Mouse (Mus musculus): Measurements from ENCODE around the gene Mob4. TPM values are rescaled to one million over a fixed set of nuclear protein-coding genes. Genes with fewer than 3 reads are reported as not detected.

Gene Mob4
- polyA plus RNA-seq, 1 experiment from 2014 or later, result 94.4 TPM

DNA sequence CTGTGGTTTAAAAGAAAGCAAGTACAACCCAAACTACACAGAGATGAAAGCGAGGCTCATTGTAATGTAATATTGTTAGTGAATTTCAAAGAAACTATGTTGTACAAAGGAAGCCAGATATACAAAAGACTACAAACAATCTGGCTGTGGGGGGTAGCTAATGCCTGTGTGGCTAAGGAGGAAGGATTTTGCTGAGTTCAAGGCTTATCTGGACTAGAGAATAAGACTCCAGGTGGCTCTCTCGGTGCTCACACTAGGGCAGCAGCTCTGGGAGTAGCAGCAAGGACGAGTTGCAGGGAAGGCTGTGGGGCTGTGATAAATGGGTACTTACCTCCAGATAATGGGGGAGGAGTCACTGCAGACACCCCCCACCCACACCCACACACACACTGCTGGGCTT lies 67.7 kb downstream of the Mob4 start:
- peak overlapping the region; percentile 21 for H3K4me2 ChIP-seq
- no peaks in the 10 kb centered on the region for H3K9me3 ChIP-seq (ENCODE audit: control insufficient read depth, low read length)
- no peak overlapping the region for H3K27ac ChIP-seq (ENCODE audit: low read depth, low read length)
- H3K4me1 ChIP-seq (replicated peaks; ENCODE audit: control insufficient read depth, insufficient read depth, low read length), result peaks cover 14% of the 10 kb centered on the region
- no peak overlapping the region for H3K9ac ChIP-seq (ENCODE audit: low read depth, low read length)
- no peaks in the 10 kb centered on the region for H3K36me3 ChIP-seq (ENCODE audit: control insufficient read depth, insufficient read depth, low read length)
- no peak overlapping the region for H3K4me3 ChIP-seq (ENCODE audit: low read depth, low read length)
- 24% methylated on average over 3 of the region's 3 CpGs for WGBS
- ATAC-seq (replicated peaks; ENCODE audit: low FRiP score), result peak; percentile 97
- no peak for DNase-seq (ENCODE audit: low spot score)
- no peaks in the 10 kb centered on the region for H3K27me3 ChIP-seq (replicated peaks; ENCODE audit: control insufficient read depth, insufficient read depth, low read length)

DNA sequence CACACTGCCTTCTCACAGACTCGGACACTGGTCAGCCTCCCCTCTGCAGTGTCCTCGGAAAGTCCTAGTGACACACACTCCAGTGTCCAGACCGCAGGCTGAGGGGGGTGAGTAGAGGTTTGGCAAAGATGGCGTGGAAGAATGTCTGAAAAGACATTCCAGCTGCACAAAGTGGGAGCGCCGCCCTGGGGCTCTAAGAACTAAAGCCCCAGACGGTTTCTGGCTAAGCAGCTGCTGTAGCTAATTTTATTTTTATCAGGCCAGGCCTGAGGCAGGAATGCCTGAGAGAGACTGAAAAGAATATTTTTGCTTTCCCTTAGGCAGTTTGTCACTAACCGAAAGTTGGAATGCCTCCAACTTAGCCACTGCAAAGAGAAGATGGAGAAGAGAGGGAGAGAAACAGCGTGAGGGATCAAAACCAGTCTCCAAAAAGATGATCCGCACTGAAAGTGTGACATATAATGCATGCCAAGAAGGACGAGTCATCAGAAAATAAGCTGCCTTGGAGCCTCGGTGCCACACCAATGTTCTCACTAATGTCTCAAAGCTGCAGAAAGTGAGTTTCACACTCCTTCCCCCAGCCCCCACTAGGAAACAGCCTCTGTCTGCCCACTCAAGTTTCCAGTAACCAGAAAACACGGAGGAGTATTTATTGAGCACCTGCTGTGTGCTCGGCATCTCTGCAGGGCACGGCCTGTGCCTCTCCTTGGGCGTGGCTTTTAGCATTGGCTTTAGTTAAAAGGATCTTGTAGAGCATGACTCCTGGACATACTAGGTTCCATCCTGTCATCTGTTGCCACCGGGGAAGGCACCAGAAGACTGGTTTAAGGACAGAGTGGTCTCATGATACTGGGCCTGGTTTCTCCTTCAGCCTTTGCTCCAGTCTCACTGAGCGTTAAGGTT lies 71.1 kb downstream of the Mob4 start:
- WGBS, result 81% methylated on average over 18 of the region's 18 CpGs
- ATAC-seq (replicated peaks; ENCODE audit: low FRiP score), result no peak

More for the DNA sequence above, 71.1 kb downstream of the Mob4 start:
- H3K27me3 ChIP-seq (replicated peaks; ENCODE audit: control insufficient read depth, insufficient read depth, low read length), result no peaks in the 10 kb centered on the region
- no peaks in the 10 kb centered on the region for H3K36me3 ChIP-seq (ENCODE audit: control insufficient read depth, insufficient read depth, low read length)
- H3K4me1 ChIP-seq (replicated peaks; ENCODE audit: control insufficient read depth, insufficient read depth, low read length), result peaks cover 14% of the 10 kb centered on the region
- H3K4me3 ChIP-seq (ENCODE audit: low read depth, low read length), result no peak overlapping the region
- no peak overlapping the region for H3K27ac ChIP-seq (ENCODE audit: low read depth, low read length)
- H3K9me3 ChIP-seq (ENCODE audit: control insufficient read depth, low read length), result no peaks in the 10 kb centered on the region
- no peak overlapping the region for H3K4me2 ChIP-seq
- no peak overlapping the region for H3K9ac ChIP-seq (ENCODE audit: low read depth, low read length)
- no peak for DNase-seq (ENCODE audit: low spot score)

Other genes starting within 250 kb of the Mob4 start
- gene Ankrd44, start 204.8 kb upstream of the Mob4 start, polyA plus RNA-seq (2014; fragmentation: Nextera tagmentation; extraction: Ambion mirVana), result 11.8 and 12.1 TPM in 2 replicates
- 223 and 255 TPM in 2 replicates for gene Sf3b1, start 103.8 kb upstream of the Mob4 start, polyA plus RNA-seq (2014; fragmentation: Nextera tagmentation; extraction: Ambion mirVana)
- gene Coq10b, start 78.5 kb upstream of the Mob4 start, polyA plus RNA-seq (2014; fragmentation: Nextera tagmentation; extraction: Ambion mirVana), result 21.1 and 22.2 TPM in 2 replicates
- gene Hspe1, start 43.1 kb upstream of the Mob4 start, polyA plus RNA-seq (2014; fragmentation: Nextera tagmentation; extraction: Ambion mirVana), result 894 and 968 TPM in 2 replicates
- 809 and 855 TPM in 2 replicates for gene Hspd1, start 43.0 kb upstream of the Mob4 start, polyA plus RNA-seq (2014; fragmentation: Nextera tagmentation; extraction: Ambion mirVana)
- gene Rftn2, start 95.6 kb downstream of the Mob4 start, polyA plus RNA-seq (2014; fragmentation: Nextera tagmentation; extraction: Ambion mirVana), result 2.3 and 2.8 TPM in 2 replicates
- gene Mars2, start 105.9 kb downstream of the Mob4 start, polyA plus RNA-seq (2014; fragmentation: Nextera tagmentation; extraction: Ambion mirVana), result 5.6 and 5.8 TPM in 2 replicates
- gene Boll, start 232.2 kb downstream of the Mob4 start, polyA plus RNA-seq (2014; fragmentation: Nextera tagmentation; extraction: Ambion mirVana), result 0.37 and 1.1 TPM in 2 replicates

Measured in liver, embryonic 11.5 days (tissue).